13 mouse cellular contexts compared by ENCODE assay signal in genomic region chr15:90568050-90568449, GRCm38 (mm10).
"Had no signal": no experiment of that assay in that cellular context is flagged by ENCODE, and none has a peak within 500 bp of the region (broad histone marks: within the 10 kb centered on the region; RNA-seq: fewer than 3 reads in every experiment).

No protein-coding gene starts in this region.

- DNase-seq: gastrocnemius, adult 2 months; gastrocnemius, postnatal 10 days; gastrocnemius, postnatal 25 days; heart, adult 18-20 months; heart, postnatal 10 days; heart, postnatal 4 days; kidney, adult 11 months; kidney, adult 2 months; kidney, adult 9 months; kidney, postnatal 14 days; kidney, postnatal 36 days; layer of hippocampus, postnatal 36 days; left cerebral cortex, postnatal 4 days had no signal
